Mouse (Mus musculus) CH12.LX (cell line): ENCODE results near the gene Prr5.

Experiments used
- CTCF ChIP-seq, 2 experiments: IDR thresholded peaks in 1 of 2; conservative IDR thresholded peaks in 1 of 2; 2 replicates each; pipeline ENCODE4 v1.5.1; 2011 to 2012; ENCODE audit warnings: low read depth in 2 of 2, low read length in 2 of 2, improper control_type of control experiment in 1 of 2, inconsistent platforms in 1 of 2, mild to moderate bottlenecking in 1 of 2, moderate library complexity in 1 of 2
- EP300 ChIP-seq: IDR thresholded peaks from 2 replicates; pipeline ENCODE4 v1.6.1; 2011; ENCODE audit warnings: low read length, improper control_type of control experiment
- JUND ChIP-seq: conservative IDR thresholded peaks from 2 replicates; pipeline ENCODE4 v1.6.1; 2011; ENCODE audit warnings: low read depth, low read length, improper control_type of control experiment
- POLR2A ChIP-seq: IDR thresholded peaks from 2 replicates; pipeline ENCODE4 v1.6.1; 2011; ENCODE audit warnings: low read depth, mild to moderate bottlenecking, improper control_type of control experiment, low read length
- RCOR1 ChIP-seq: conservative IDR thresholded peaks from 2 replicates; pipeline ENCODE4 v1.6.1; 2012; ENCODE audit warnings: low read depth, mild to moderate bottlenecking, inconsistent platforms, low read length, improper control_type of control experiment
- USF1 ChIP-seq: IDR thresholded peaks from 2 replicates; pipeline ENCODE4 v1.6.1; 2014; ENCODE audit warnings: low read depth, mild to moderate bottlenecking, inconsistent platforms, low read length, improper control_type of control experiment
- USF2 ChIP-seq: conservative IDR thresholded peaks from 2 replicates; pipeline ENCODE4 v1.6.1; 2011; ENCODE audit warnings: low read depth, low read length, improper control_type of control experiment

GRCm38 (mm10) chr15:84691513-84691912, 22.1 kb downstream of the Prr5 start:
- no peak for TF ChIP-seq CTCF (conservative IDR thresholded peaks at IDR 0.05 in 1 of 2, IDR thresholded peaks at IDR 0.05 in 1 of 2; ENCODE audit: low read depth in 2 of 2, low read length in 2 of 2)
- TF ChIP-seq JUND: no peak
- no peak for TF ChIP-seq USF2
- no peak for TF ChIP-seq EP300
- TF ChIP-seq POLR2A: no peak
- no peak for TF ChIP-seq USF1
- no peak for TF ChIP-seq RCOR1
